Mouse (Mus musculus) macrophage (primary cell): ENCODE measurements around the gene Six4. TPM values are rescaled to one million over a fixed set of nuclear protein-coding genes. Genes with fewer than 3 reads are reported as not detected.
"Not testable (repeated sequence)": the region's sequence is repeated elsewhere in the genome, so short reads cannot be mapped to it uniquely, and the experiment has no call there.

ENCODE experiments used
- H3K27ac ChIP-seq: fragments of 350-480 bp; formaldehyde crosslinking; 2 replicates; pipeline ENCODE4 v1.9.0; 2021
- H3K36me3 ChIP-seq: fragments of 350-480 bp; formaldehyde crosslinking; 2 replicates; pipeline ENCODE4 v1.9.0; 2021; ENCODE audit errors: inconsistent target
- H3K4me3 ChIP-seq: fragments of 350-480 bp; formaldehyde crosslinking; 2 replicates; pipeline ENCODE4 v1.9.0; 2021; ENCODE audit errors: inconsistent target
- H3K79me2 ChIP-seq: fragments of 350-480 bp; formaldehyde crosslinking; 2 replicates; pipeline ENCODE4 v1.9.0; 2021; ENCODE audit errors: inconsistent target
- WGBS: methylation state at CpG from one replicate; pipeline ENCODE4 v1.1.7; 2026; ENCODE audit warnings: inconsistent platforms; ENCODE audit not compliant: missing documents; 5-methylcytosine and 5-hydroxymethylcytosine counted together
- polyA plus RNA-seq: library from polyadenylated mRNA; stranded (reverse); fragments of 250-400 nt; gene quantifications from 3 replicates; pipeline ENCODE4 v1.2.4, GENCODE M21; 2018; ENCODE audit warnings: inconsistent platforms
- total RNA-seq, 78 experiments: library from RNA; depleted of rRNA; stranded (reverse); fragments of 250-400 nt; gene quantifications; 1 replicate in 9 of 78; 2 replicates in 24 of 78; 3 replicates in 43 of 78; 4 replicates in 2 of 78; pipeline ENCODE4 v1.2.4; 2018; ENCODE audit warnings: inconsistent platforms in 56 of 78

The Six4 gene
- under 1 TPM in 1 of 26 experiments, not detected in 25; 0.70 TPM for total RNA-seq (2018; cell fraction: chromatin; rRNA removed)
- under 1 TPM in 2 of 26 experiments, not detected in 24; under 0.01 to 0.03 TPM for total RNA-seq (2018; cell fraction: cytosol; rRNA removed)
- total RNA-seq (2018; cell fraction: nucleus; rRNA removed): under 1 TPM in 1 of 26 experiments, not detected in 25; 0.10 TPM
- not detected in 3 replicates for polyA plus RNA-seq

- peak within 1 kb of the TSS; percentile 27 for H3K4me3 ChIP-seq
- no peaks in the 10 kb centered on the region for H3K36me3 ChIP-seq
- H3K27ac ChIP-seq: no peak within 1 kb of the TSS
- WGBS: 1% methylated on average over 17 of the region's 20 CpGs
- H3K79me2 ChIP-seq: no peaks in the 10 kb centered on the region
Observed at GRCm38 (mm10) chr12:73113196-73113595, at the start of gene Six4. Gene Six4, minus strand, starts transcription at chr12:73113456.

- Histone ChIP-seq H3K79me2 (no peaks in the 10 kb centered on the region; the same call in 1 of the 2 replicates), H3K27ac (no peak overlapping the region), H3K4me3 (no peak overlapping the region), H3K36me3 (no peaks in the 10 kb centered on the region)
- WGBS: 64% methylated on average over 13 of the region's 13 CpGs
Observed at GRCm38 (mm10) chr12:73162408-73163181, 49.3 kb upstream of the Six4 start.

GRCm38 (mm10) chr12:73160341-73160740 is 47.1 kb upstream of the Six4 start:
- Histone ChIP-seq H3K36me3 (no peaks in the 10 kb centered on the region), H3K79me2 (no peaks in the 10 kb centered on the region; the same call in 1 of the 2 replicates), H3K27ac (no peak overlapping the region), H3K4me3 (no peak overlapping the region)
- 84% methylated on average over 4 of the region's 4 CpGs for WGBS

GRCm38 (mm10) chr12:73154150-73154549 is 40.9 kb upstream of the Six4 start:
- Histone ChIP-seq H3K36me3 (no peaks in the 10 kb centered on the region), H3K79me2 (no peaks in the 10 kb centered on the region), H3K27ac (no peak overlapping the region), H3K4me3 (no peak overlapping the region)
- 91% methylated on average over 4 of the region's 4 CpGs for WGBS

- 96% methylated on average over 5 of the region's 5 CpGs for WGBS
- not testable (repeated sequence) for H3K36me3 ChIP-seq, H3K4me3 ChIP-seq
Observed at GRCm38 (mm10) chr12:73151038-73151437, 37.8 kb upstream of the Six4 start.

GRCm38 (mm10) chr12:73147236-73147635 is 34.0 kb upstream of the Six4 start:
- 92% methylated on average over 3 of the region's 3 CpGs for WGBS
- Histone ChIP-seq H3K27ac (no peak overlapping the region), H3K36me3 (no peaks in the 10 kb centered on the region), H3K4me3 (no peak overlapping the region), H3K79me2 (no peaks in the 10 kb centered on the region)

More at GRCm38 (mm10) chr12:73151038-73151437, 37.8 kb upstream of the Six4 start:
- H3K27ac ChIP-seq, H3K79me2 ChIP-seq: not testable (repeated sequence)

- WGBS: 94% methylated on average over 3 of the region's 3 CpGs
- Histone ChIP-seq H3K36me3 (no peaks in the 10 kb centered on the region), H3K27ac (no peak overlapping the region), H3K4me3 (no peak overlapping the region), H3K79me2 (peaks cover 8% of the 10 kb centered on the region; the same call in 1 of the 2 replicates)
Observed at GRCm38 (mm10) chr12:73140732-73141131, 27.5 kb upstream of the Six4 start.

GRCm38 (mm10) chr12:73125250-73125649 is 12.0 kb upstream of the Six4 start:
- WGBS: 79% methylated on average over 4 of the region's 4 CpGs
- no peak overlapping the region for H3K4me3 ChIP-seq
- no peaks in the 10 kb centered on the region for H3K36me3 ChIP-seq
- no peak overlapping the region for H3K27ac ChIP-seq
- H3K79me2 ChIP-seq: peaks cover 67% of the 10 kb centered on the region

GRCm38 (mm10) chr12:73123093-73124041 is 10.1 kb upstream of the Six4 start, which contains the start of gene Mnat1:
Gene Mnat1, plus strand, starts transcription at chr12:73123717.
- H3K27ac ChIP-seq: no peak within 1 kb of the TSS; the same call in 1 of the 2 replicates
- 2% methylated on average over 23 of the region's 23 CpGs for WGBS
- H3K79me2 ChIP-seq: peaks cover 48% of the 10 kb centered on the region
- H3K4me3 ChIP-seq: peak within 1 kb of the TSS; percentile 98
- no peaks in the 10 kb centered on the region for H3K36me3 ChIP-seq

GRCm38 (mm10) chr12:73112326-73113087 is 749 bp downstream of the Six4 start:
- Histone ChIP-seq H3K4me3 (peak overlapping the region; percentile 27), H3K27ac (no peak overlapping the region), H3K79me2 (no peaks in the 10 kb centered on the region), H3K36me3 (no peaks in the 10 kb centered on the region)
- 1% methylated on average over 54 of the region's 71 CpGs for WGBS

GRCm38 (mm10) chr12:73111561-73112325 is 1.5 kb downstream of the Six4 start:
- WGBS: 2% methylated on average over 39 of the region's 44 CpGs
- Histone ChIP-seq H3K4me3 (peak overlapping the region; percentile 27), H3K36me3 (no peaks in the 10 kb centered on the region), H3K27ac (no peak overlapping the region), H3K79me2 (no peaks in the 10 kb centered on the region)

- WGBS: 13% methylated on average over 23 of the region's 23 CpGs
Observed at GRCm38 (mm10) chr12:73110431-73111111, 2.7 kb downstream of the Six4 start.

GRCm38 (mm10) chr12:73107821-73108220 is 5.4 kb downstream of the Six4 start:
- no peaks in the 10 kb centered on the region for H3K36me3 ChIP-seq
- H3K4me3 ChIP-seq: no peak overlapping the region
- no peaks in the 10 kb centered on the region for H3K79me2 ChIP-seq
- 43% methylated on average over 2 of the region's 2 CpGs for WGBS
- no peak overlapping the region for H3K27ac ChIP-seq

More at GRCm38 (mm10) chr12:73110431-73111111, 2.7 kb downstream of the Six4 start:
- no peaks in the 10 kb centered on the region for H3K36me3 ChIP-seq
- H3K79me2 ChIP-seq: no peaks in the 10 kb centered on the region
- H3K27ac ChIP-seq: no peak overlapping the region
- no peak overlapping the region for H3K4me3 ChIP-seq
